Mouse (Mus musculus) midbrain, postnatal 0 days (tissue): ENCODE measurements at regions not wholly inside any gene's neighbourhood (a gene's known extent, or its start where the extent isn't known, plus 50 kb on each side); places are given as distances from the start of the nearest gene placed in this dataset.

ENCODE experiments used
- ATAC-seq: fragments of 200-750 bp; cut with Nextera tagmentation; 2 replicates; pipeline ENCODE4 v1.8.0; 2017; ENCODE audit warnings: moderate number of reproducible peaks, mild to moderate bottlenecking, moderate TSS enrichment, moderate library complexity; ENCODE audit not compliant: low FRiP score
- DNase-seq: peaks from one replicate; pipeline ENCODE4 v3.0.0-alpha.2; 2015; ENCODE audit warnings: low spot score
- H3K27ac ChIP-seq: fragments of 300-500 bp; sonication (generic); 2 replicates; pipeline ENCODE4 v1.5.1; 2014; ENCODE audit warnings: low read depth, mild to moderate bottlenecking, low read length, mixed read lengths
- H3K27me3 ChIP-seq: fragments of 300-500 bp; sonication (generic); 2 replicates; pipeline ENCODE4 v1.6.1; 2014; ENCODE audit warnings: low read length, control low read depth, mixed read lengths; ENCODE audit not compliant: insufficient read depth
- H3K36me3 ChIP-seq: fragments of 300-500 bp; sonication (generic); 2 replicates; pipeline ENCODE4 v1.6.1; 2014; ENCODE audit warnings: low read length, control low read depth, mixed read lengths; ENCODE audit not compliant: insufficient read depth
- H3K4me1 ChIP-seq: fragments of 300-500 bp; sonication (generic); 2 replicates; pipeline ENCODE4 v1.6.1; 2014; ENCODE audit warnings: mild to moderate bottlenecking, control low read depth, antibody characterized with exemption, low read length, mixed read lengths; ENCODE audit not compliant: insufficient read depth
- H3K4me2 ChIP-seq: fragments of 300-500 bp; sonication (generic); 2 replicates; pipeline ENCODE4 v1.6.1; 2014; ENCODE audit warnings: low read depth, mild to moderate bottlenecking, low read length, mixed read lengths; ENCODE audit not compliant: poor library complexity, severe bottlenecking
- H3K4me3 ChIP-seq: fragments of 300-500 bp; sonication (generic); 2 replicates; pipeline ENCODE4 v1.5.1; 2014; ENCODE audit warnings: low read depth, mild to moderate bottlenecking, low read length, moderate library complexity
- H3K9ac ChIP-seq: fragments of 300-500 bp; sonication (generic); replicated peaks from 2 replicates; pipeline ENCODE4 v1.6.1; 2014; ENCODE audit warnings: mild to moderate bottlenecking, low read length, moderate library complexity, mixed read lengths; ENCODE audit not compliant: poor library complexity, severe bottlenecking
- H3K9me3 ChIP-seq: fragments of 300-500 bp; sonication (generic); 2 replicates; pipeline ENCODE4 v1.6.1; 2016; ENCODE audit warnings: low read length, control low read depth
- CTCF ChIP-seq: IDR thresholded peaks from 2 replicates; pipeline ENCODE4 v1.5.1; 2016; ENCODE audit warnings: antibody characterized with exemption, mild to moderate bottlenecking
- whole genome bisulfite sequencing: fragments of 180-500 bp; shearing (Covaris S2); extraction: QIAGEN DNeasy Blood & Tissue Kit; methylation state at CpG from one replicate; pipeline ENCODE4 v1.1.7; 2014; 5-methylcytosine and 5-hydroxymethylcytosine counted together

DNA sequence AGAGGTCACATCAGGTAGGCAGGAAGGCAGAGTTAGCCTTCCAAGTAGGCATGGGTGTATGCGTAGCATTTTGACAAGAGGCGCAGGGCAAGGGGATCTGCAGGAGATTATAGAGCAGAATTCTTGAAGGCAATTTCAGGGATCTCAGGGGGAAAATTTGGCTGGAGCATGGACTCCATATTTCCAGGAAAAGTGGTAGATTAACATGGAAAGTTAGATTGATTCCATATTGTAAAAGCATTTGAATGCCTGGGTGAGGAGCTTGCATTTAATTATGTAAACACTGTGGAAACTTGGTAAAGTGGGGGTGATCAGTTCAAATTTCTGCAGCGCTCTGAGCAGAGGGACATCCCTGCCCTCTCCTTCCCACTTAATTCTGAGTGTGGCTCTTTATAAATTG lies 146.7 kb downstream of the Pax3 start:
- H3K9ac ChIP-seq: no peak overlapping the region
- no peaks in the 10 kb centered on the region for H3K9me3 ChIP-seq
- no peak for ATAC-seq
- no peak overlapping the region for H3K27ac ChIP-seq
- no peak for TF ChIP-seq CTCF
- H3K4me2 ChIP-seq: no peak overlapping the region
- H3K4me3 ChIP-seq: no peak overlapping the region
- WGBS: 88% methylated on average over 3 of the region's 3 CpGs
- no peaks in the 10 kb centered on the region for H3K4me1 ChIP-seq
- DNase-seq: no peak
- H3K36me3 ChIP-seq: no peaks in the 10 kb centered on the region
- no peaks in the 10 kb centered on the region for H3K27me3 ChIP-seq

DNA sequence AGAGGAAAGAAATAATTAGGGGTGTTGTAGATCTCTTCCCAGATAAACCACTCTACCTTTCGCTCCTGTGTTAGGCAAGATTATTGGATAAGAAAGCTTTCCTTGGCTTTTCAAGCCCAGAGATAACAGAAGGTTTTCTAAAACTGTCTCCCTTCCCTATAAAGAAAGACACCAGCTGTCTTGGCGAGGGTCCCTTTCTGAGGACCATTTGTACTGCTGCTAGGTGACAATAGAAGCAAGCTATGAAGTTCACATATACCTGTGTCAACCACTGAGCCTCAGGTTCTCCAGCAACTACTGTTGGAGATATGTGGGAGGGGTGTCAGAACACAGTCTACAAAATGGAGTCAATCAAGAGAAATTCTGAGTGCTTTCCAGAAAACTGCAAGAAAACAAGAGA lies 164.6 kb downstream of the Pax3 start:
- Histone ChIP-seq H3K4me3 (no peak overlapping the region), H3K27ac (no peak overlapping the region), H3K4me2 (no peak overlapping the region), H3K27me3 (no peaks in the 10 kb centered on the region), H3K36me3 (no peaks in the 10 kb centered on the region), H3K4me1 (no peaks in the 10 kb centered on the region), H3K9ac (no peak overlapping the region), H3K9me3 (no peaks in the 10 kb centered on the region)
- no peak for ATAC-seq
- WGBS: 94% methylated on average over 2 of the region's 2 CpGs
- no peak for TF ChIP-seq CTCF
- DNase-seq: no peak

DNA sequence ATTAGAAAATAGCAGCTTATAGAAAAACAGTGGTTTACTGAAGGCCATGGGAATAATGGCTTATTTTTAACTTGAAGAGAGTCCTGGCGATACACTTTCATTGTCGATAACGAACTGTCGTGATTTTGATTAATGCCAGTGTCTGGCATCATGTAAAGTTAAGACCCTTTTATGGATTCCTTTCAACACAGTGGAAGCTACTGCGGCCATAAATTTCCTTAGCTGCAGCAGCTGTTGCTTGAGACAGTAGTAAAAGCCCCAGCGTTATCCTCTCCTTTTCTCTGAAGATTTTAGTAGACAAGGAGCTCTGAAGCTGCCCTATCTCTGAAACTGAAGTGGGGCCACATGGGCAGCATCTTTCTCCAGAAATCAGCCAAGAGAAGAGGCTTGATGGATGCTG lies 175.2 kb downstream of the Pax3 start:
- ATAC-seq: no peak
- no peaks in the 10 kb centered on the region for H3K4me1 ChIP-seq
- H3K27ac ChIP-seq: no peak overlapping the region
- WGBS: 74% methylated on average over 6 of the region's 6 CpGs
- DNase-seq: no peak
- no peak overlapping the region for H3K4me3 ChIP-seq
- TF ChIP-seq CTCF: no peak
- H3K4me2 ChIP-seq: no peak overlapping the region
- H3K9ac ChIP-seq: no peak overlapping the region
- H3K36me3 ChIP-seq: no peaks in the 10 kb centered on the region
- no peaks in the 10 kb centered on the region for H3K9me3 ChIP-seq
- H3K27me3 ChIP-seq: no peaks in the 10 kb centered on the region

DNA sequence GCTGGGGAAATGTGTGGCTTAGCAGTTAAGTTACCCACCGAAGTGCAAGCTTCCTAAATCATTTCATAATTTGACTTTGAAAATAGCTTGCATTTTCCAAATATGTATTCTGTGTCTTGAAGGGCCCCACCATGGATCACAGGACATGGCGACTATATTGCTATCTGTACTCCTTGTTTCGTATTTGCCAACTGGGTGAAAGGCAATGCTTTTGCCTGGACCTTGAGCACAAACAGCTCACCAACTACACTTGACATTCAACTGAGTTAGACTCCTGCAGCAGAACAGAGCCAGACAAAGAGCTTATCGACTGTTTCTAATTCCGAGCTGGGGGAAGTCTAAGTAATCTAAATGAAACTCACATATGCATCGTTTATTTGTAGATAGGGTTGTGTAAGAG lies 175.9 kb downstream of the Pax3 start:
- Histone ChIP-seq H3K4me3 (no peak overlapping the region), H3K9ac (no peak overlapping the region), H3K36me3 (no peaks in the 10 kb centered on the region), H3K4me2 (no peak overlapping the region), H3K9me3 (no peaks in the 10 kb centered on the region), H3K27ac (no peak overlapping the region), H3K4me1 (peaks cover 3% of the 10 kb centered on the region; the same call in 1 of the 2 replicates), H3K27me3 (no peaks in the 10 kb centered on the region)
- TF ChIP-seq CTCF: no peak
- WGBS: 62% methylated on average over 6 of the region's 6 CpGs
- ATAC-seq (no peak), DNase-seq (no peak)

DNA sequence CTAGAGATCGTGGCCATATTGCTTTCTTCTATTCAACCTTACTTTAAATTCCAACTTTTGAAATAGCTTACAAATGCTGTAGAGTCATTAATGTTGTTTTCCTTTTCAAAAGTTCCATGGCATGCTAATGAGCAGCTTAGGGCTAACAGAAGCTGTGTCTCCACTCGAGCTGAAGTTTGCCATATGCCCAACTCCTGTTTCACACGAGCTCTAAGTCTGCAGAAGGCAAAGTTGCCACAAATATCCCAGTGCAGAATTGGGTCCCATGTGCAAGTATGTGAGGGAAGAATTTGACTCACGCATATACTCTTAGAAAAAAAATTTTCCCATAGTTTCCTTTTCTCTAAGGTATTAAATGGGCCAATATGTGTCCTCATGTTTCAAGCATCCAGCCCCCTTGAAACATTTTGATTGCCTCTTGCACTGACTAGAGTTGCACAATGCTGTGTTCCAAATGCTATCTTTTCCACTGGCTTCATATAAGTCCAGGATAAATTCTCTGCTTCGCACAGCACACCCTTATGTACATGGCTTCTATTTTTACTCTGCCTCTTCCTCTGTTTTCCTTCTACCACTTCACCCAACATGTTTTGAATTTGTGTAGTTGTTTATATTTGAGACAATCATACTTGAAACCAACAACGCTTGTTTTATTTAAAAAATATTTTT lies 178.9 kb downstream of the Pax3 start:
- 79% methylated on average over 6 of the region's 6 CpGs for WGBS
- no peaks in the 10 kb centered on the region for H3K36me3 ChIP-seq

DNA sequence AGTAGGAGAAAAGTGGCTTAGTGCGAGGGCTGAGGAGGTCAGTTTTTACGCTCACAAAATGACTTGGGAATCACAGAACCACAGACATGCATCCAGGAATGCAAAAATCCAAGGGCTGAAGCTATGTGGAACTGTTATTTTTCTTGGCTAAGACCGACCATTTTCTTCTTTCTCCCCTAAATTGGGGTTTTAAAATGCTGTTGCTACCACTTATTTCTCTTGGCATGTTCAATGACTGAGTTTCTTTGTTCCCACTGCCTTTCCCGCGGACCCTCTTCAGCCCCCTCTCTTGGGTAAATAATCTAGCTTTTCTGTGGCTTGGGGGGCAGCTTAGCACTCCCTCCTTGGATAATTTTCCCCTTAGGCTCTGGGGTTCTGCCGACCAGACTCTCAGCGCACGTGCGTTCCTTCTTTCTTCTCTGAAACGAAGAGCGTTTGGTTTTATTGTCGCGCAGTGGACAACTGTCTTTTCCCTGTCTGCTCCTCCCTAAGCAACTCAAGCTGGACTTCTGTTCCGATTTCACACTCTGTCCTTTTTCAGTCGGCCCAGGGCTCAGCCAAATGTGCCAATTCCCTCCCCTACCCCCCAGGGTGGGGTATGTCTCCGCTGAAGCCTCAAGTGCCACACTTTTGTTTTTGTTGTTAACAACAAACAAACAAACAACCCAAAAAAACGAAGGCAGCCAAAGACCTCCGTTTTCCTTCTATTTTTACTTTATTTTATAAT lies 180.2 kb downstream of the Pax3 start:
- no peak for TF ChIP-seq CTCF
- Histone ChIP-seq H3K4me2 (peak overlapping the region; percentile 50), H3K27ac (no peak overlapping the region), H3K27me3 (no peaks in the 10 kb centered on the region), H3K4me3 (peak overlapping the region; percentile 24), H3K9me3 (no peaks in the 10 kb centered on the region), H3K4me1 (peaks cover 3% of the 10 kb centered on the region; the same call in 1 of the 2 replicates), H3K9ac (no peak overlapping the region), H3K36me3 (no peaks in the 10 kb centered on the region)
- ATAC-seq: no peak
- WGBS: 21% methylated on average over 18 of the region's 18 CpGs
- peak; percentile 35 for DNase-seq

More for the DNA sequence above, 178.9 kb downstream of the Pax3 start:
- ATAC-seq: no peak
- no peaks in the 10 kb centered on the region for H3K27me3 ChIP-seq
- TF ChIP-seq CTCF: no peak
- no peak overlapping the region for H3K4me3 ChIP-seq
- peak; percentile 26 for DNase-seq
- no peak overlapping the region for H3K27ac ChIP-seq
- no peak overlapping the region for H3K4me2 ChIP-seq
- H3K9me3 ChIP-seq: no peaks in the 10 kb centered on the region
- H3K4me1 ChIP-seq: peaks cover 3% of the 10 kb centered on the region; the same call in 1 of the 2 replicates
- H3K9ac ChIP-seq: no peak overlapping the region
